Mouse (Mus musculus): Measurements from ENCODE around the gene Gm14327.
A peak's percentile ranks its signal among the peaks of the same experiment; 100 is the strongest.
"Not testable (repeated sequence)": the region's sequence is repeated elsewhere in the genome, so short reads cannot be mapped to it uniquely, and the experiment has no call there.

Gene Gm14327

DNA sequence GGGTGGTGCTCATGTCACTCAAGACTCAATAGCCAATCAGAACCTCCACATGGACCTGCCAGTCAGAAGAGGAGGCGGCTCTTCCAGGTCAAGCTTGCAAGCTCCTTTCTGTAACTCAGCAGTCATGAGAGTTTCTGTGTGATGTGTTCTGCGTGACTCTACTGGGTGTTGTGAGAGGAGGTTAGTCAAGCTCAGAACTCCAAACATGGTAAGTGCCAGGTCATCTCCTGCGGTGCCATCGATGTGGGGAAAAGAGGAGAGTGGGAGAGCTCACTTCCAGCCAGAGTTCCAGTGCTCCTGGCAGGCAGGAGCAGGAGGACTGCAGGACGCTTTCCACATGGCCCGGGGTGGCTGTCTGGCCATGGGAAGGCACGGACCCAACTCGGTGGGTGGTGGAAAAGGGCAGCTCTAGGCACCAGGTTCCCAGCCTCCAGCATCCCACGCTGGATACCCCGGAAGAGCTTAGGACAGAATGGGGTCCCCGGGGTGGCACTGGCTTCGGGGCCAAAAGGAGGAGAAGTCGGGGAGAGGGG, at the start of gene Gm14327:
Gm14327 (plus strand) TSS at position 51 of the 533 bp plus-strand sequence.
- DNase-seq (ENCODE audit: low read depth, low spot score); H3K27me3 ChIP-seq (ENCODE audit: control insufficient read depth, insufficient read depth, low read length, poor library complexity, severe bottlenecking); H3K36me3 ChIP-seq (ENCODE audit: control insufficient read depth, insufficient read depth, low read length, poor library complexity, severe bottlenecking): not testable (repeated sequence)

DNA sequence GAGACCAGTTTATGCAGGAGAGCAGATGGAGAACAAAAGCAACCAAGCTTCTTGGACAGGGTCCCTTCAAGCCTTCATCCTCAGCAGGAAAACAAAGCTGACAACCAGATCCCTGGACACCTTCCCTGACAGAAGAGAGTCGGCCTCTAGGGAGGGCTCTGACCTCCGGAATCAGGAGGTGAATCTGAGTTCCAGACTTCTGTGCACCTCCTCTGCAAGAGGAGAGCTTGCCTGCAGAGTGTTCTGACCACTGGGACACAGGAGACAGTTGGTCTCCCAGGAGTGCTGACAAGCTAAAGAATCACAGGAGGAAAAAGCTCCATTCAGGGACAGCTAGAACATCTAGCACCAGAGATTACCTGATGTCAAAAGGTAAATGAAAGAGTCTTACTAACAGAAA, 34.6 kb upstream of the Gm14327 start:
- H3K27me3 ChIP-seq (ENCODE audit: control insufficient read depth, insufficient read depth, low read length, poor library complexity, severe bottlenecking); H3K36me3 ChIP-seq (ENCODE audit: control insufficient read depth, insufficient read depth, low read length, poor library complexity, severe bottlenecking); DNase-seq (ENCODE audit: low read depth, low spot score): not testable (repeated sequence)

DNA sequence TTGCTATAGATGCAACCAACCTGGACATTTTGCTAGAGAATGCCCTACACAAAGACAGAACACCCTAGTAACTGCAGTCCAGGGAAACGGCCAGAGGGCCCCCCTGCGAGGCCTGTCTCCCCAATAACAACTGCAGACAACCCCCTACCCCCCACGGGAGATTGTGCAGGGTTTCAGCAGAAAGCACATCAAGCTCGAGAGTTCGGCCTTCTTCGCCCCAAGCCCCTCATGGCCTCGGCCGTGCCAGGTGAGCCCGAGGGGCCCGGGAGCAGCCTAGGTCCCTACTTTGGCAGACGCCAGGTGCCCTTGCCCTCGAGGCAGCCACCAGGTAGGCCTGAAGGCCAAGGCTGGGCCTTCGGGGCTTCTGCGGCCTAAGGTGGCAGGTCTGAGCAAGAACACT, 9.2 kb upstream of the Gm14327 start:
- DNase-seq (ENCODE audit: low read depth, low spot score); H3K27me3 ChIP-seq (ENCODE audit: control insufficient read depth, insufficient read depth, low read length, poor library complexity, severe bottlenecking); H3K36me3 ChIP-seq (ENCODE audit: control insufficient read depth, insufficient read depth, low read length, poor library complexity, severe bottlenecking): not testable (repeated sequence)

DNA sequence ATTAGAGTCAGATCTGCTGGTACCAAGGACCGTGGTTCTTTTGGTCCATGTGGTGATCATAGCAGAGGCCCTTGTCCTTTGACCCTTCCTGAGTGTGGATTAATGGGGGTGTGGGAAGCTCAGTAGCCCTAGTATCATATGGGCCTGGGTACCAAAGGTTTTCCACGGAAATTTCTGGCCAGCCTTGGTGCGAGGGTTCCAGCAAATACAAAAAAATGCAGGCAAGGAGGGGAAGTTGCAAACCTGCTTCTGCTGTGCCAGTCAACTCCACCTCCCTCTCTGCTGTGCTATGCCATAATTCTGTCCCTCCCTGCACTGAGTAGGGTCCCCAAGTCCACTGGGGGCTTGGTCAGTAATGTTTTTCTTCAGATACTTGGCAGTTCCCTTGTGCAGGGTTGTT, 1.3 kb downstream of the Gm14327 start:
- not testable (repeated sequence) for H3K27me3 ChIP-seq (ENCODE audit: control insufficient read depth, insufficient read depth, low read length, poor library complexity, severe bottlenecking); DNase-seq (ENCODE audit: low read depth, low spot score); H3K36me3 ChIP-seq (ENCODE audit: control insufficient read depth, insufficient read depth, low read length, poor library complexity, severe bottlenecking)

DNA sequence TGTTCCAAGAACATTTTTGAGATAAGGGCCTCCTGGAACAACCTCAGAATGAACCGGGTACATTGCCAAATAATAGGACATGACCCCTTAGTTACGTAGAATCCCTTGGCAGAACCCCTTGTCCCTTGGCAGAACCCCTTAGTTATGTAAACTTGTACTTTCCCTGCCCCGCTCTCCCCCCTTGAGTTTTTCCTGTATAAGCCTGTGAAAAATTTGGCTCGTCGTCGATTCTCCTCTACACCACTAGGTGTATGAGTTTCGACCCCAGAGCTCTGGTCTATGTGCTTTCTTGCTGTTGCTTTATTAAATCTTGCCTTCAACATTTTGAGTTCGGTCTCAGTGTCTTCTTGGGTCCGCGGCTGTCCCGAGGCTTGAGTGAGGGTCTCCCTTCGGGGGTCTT, 6.4 kb downstream of the Gm14327 start:
- DNase-seq (ENCODE audit: low read depth, low spot score); H3K27me3 ChIP-seq (ENCODE audit: control insufficient read depth, insufficient read depth, low read length, poor library complexity, severe bottlenecking); H3K36me3 ChIP-seq (ENCODE audit: control insufficient read depth, insufficient read depth, low read length, poor library complexity, severe bottlenecking): not testable (repeated sequence)

DNA sequence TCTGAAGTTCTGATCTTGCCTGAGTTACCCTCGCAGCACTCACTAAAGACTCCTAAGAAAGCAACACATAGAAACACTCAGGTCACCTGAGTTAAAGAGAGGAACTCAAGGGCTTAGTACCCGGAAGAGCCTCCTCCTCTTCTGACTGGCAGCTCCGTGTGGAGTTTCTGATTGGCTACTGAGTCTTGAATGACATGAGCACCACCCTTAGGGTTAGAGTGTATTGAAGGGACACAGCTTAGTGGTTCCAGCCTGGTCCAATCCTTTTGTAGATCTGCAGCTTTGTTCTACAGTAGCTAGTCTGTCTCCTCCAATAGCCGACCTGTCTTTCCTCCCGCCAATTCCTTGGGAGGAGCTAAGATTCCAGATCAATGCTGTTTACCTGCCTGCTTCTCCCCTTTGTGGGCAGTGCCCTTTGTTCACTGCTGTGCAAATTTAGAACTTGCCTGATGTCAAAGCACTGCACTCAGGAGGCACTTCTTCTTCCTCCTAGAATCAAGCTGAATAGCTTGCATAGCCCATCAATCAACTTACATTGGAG, 28.7 kb downstream of the Gm14327 start, which contains the start of gene Zfp972:
Zfp972 (minus strand) TSS at position 51 of the 541 bp plus-strand sequence.
- H3K27me3 ChIP-seq (ENCODE audit: control insufficient read depth, insufficient read depth, low read length, poor library complexity, severe bottlenecking); H3K36me3 ChIP-seq (ENCODE audit: control insufficient read depth, insufficient read depth, low read length, poor library complexity, severe bottlenecking): not testable (repeated sequence)
- peak; percentile 2 for DNase-seq (ENCODE audit: low read depth, low spot score)
